Mouse (Mus musculus) thymus, adult 2 months (tissue): Measurements from ENCODE around the gene Adarb2.

Experiments used
- CTCF ChIP-seq: fragments of 200-500 bp; IDR thresholded peaks from 2 replicates; pipeline ENCODE4 v1.5.1; 2012; ENCODE audit warnings: mild to moderate bottlenecking, control low read depth, low read length, moderate library complexity, borderline replicate concordance; ENCODE audit not compliant: control insufficient read depth, poor library complexity, insufficient read depth; ENCODE audit errors: extremely low read depth
- POLR2A ChIP-seq: fragments of 200-500 bp; IDR thresholded peaks from 2 replicates; pipeline ENCODE4 v1.6.1; 2012; ENCODE audit warnings: mild to moderate bottlenecking, low read length, control low read depth, moderate library complexity; ENCODE audit not compliant: control insufficient read depth, poor library complexity, insufficient read depth; ENCODE audit errors: extremely low read depth

DNA sequence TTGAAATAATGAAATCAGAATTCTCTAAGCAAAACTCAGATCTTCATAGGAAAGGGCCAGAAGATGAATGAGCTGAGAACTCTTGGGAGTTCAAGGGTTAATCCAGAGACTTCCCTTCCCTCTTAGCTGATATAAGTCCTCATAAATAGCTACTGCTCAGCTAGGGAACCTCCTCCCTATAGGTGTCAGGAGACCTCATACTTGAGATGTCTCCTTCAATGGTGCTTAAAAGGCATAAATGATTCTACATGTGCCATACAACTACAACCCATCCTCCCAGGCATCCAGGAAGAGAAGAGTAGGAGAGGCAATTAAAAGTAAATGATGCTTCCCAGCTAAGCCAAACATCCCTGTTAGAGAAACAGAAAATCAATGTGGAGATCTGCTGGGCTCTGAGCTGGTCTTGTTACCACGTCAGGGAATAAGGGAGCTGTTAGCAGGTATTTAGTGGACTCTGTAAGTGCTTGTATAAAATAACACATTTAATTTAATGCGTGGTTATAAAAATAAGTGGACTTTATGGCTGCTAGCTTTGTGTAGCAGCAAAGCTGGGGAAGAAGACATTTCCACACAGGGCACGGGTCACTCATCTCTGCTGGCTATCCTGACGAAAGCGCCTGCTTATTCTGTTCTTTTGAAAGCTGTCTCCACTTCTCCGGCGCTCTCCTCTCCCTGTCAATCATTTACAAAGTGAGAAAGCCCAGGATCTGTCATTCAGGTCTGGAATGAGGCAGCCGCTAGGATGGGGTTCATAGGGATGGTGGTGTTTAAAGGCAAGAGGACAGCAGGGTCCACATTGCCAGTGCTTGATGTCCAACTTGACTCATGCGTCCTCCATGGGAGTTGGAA lies 331.8 kb downstream of the Adarb2 start:
- TF ChIP-seq CTCF (no peak), POLR2A (no peak)
